Mouse (Mus musculus): ENCODE results near the gene Ptpn18. TPM values are rescaled to one million over a fixed set of nuclear protein-coding genes. Genes with fewer than 3 reads are reported as not detected.

Ptpn18 gene
- polyA plus RNA-seq, 1 experiment from 2014 or later, result 21.3 TPM

DNA sequence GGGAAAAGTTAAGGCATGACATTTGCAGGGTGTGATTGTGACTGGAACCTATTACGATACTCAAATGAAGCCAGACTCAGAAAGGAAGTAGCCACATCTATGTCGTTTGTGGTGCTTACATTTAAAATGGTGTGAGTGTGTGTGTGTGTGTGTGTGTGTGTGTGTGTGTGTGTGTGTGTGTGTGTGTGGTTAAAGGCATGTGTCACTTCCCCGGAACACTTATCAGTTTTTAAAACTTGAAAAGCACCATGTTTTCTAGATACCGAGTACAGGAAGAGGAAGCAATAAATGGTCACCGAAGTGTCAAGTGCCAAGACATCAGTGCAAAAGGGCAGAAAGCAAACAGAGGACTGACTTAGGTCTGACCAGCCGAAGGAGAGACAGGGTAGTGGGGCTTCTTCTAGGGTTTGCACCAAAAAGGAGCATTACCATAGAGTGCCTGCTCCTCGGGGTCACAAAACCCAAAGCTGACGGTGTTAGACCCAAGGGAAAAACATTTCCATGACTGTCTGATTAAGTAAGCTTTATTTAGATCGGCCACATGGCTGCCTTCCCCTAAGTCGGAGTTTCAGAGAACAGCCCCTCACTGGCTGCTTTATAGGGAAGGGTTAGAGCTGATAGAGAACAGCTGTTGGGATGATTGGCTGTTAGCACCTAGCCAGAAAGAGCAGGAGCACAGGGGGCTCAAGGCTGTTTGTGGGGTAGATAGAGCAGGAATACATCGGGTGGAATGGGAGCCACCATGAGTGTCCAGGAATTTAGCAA is 19.5 kb downstream of the Ptpn18 start:
- H3K4me2 ChIP-seq (replicated peaks; ENCODE audit: low read depth, low read length), result no peak overlapping the region

DNA sequence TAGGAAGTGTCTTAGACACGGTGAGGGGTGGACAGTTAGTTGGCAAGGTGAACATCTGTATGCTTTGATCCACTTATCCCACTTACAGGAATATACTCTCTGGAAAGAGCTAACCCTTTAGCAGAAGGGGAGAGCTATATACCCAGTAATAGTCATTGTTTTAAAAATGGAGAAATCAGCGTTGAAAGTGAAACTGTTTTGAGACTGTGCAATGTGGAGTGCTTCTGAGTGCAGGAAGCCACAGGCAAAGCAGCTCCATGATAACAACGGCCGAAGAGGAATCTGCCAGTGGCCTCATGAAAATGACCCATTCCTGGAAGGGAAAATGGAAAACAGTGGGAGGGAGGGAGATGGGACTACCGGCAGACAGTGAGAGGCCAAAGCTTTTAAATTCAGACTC is 21.2 kb downstream of the Ptpn18 start:
- Histone ChIP-seq H3K27me3 (ENCODE audit: control insufficient read depth, insufficient read depth, low read length) (no peaks in the 10 kb centered on the region), H3K36me3 (ENCODE audit: control insufficient read depth, insufficient read depth, low read length) (no peaks in the 10 kb centered on the region), H3K4me2 (replicated peaks; ENCODE audit: low read depth, low read length) (no peak overlapping the region), H3K27ac (ENCODE audit: low read depth, low read length) (no peak overlapping the region), H3K9me3 (ENCODE audit: control insufficient read depth, low read length) (no peaks in the 10 kb centered on the region), H3K4me3 (ENCODE audit: low read length) (no peak overlapping the region), H3K9ac (ENCODE audit: low read depth, low read length) (no peak overlapping the region), H3K4me1 (ENCODE audit: control insufficient read depth, insufficient read depth, low read length) (0 out of 2 replicates have a peak, but pooled peaks cover 2% of the 10 kb centered on the region)
- ATAC-seq (ENCODE audit: low FRiP score, low TSS enrichment), result no peak
- WGBS, result 82% methylated on average over 5 of the region's 5 CpGs

More for the DNA sequence above, 19.5 kb downstream of the Ptpn18 start:
- Histone ChIP-seq H3K27me3 (ENCODE audit: control insufficient read depth, insufficient read depth, low read length) (no peaks in the 10 kb centered on the region), H3K9me3 (ENCODE audit: control insufficient read depth, low read length) (no peaks in the 10 kb centered on the region), H3K9ac (ENCODE audit: low read depth, low read length) (no peak overlapping the region), H3K27ac (ENCODE audit: low read depth, low read length) (no peak overlapping the region), H3K4me3 (ENCODE audit: low read length) (no peak overlapping the region), H3K36me3 (ENCODE audit: control insufficient read depth, insufficient read depth, low read length) (no peaks in the 10 kb centered on the region), H3K4me1 (ENCODE audit: control insufficient read depth, insufficient read depth, low read length) (no peaks in the 10 kb centered on the region)
- peak; percentile 57; the same call in 1 of the 2 replicates for ATAC-seq (ENCODE audit: low FRiP score, low TSS enrichment)
- 24% methylated on average over 11 of the region's 11 CpGs for WGBS

DNA sequence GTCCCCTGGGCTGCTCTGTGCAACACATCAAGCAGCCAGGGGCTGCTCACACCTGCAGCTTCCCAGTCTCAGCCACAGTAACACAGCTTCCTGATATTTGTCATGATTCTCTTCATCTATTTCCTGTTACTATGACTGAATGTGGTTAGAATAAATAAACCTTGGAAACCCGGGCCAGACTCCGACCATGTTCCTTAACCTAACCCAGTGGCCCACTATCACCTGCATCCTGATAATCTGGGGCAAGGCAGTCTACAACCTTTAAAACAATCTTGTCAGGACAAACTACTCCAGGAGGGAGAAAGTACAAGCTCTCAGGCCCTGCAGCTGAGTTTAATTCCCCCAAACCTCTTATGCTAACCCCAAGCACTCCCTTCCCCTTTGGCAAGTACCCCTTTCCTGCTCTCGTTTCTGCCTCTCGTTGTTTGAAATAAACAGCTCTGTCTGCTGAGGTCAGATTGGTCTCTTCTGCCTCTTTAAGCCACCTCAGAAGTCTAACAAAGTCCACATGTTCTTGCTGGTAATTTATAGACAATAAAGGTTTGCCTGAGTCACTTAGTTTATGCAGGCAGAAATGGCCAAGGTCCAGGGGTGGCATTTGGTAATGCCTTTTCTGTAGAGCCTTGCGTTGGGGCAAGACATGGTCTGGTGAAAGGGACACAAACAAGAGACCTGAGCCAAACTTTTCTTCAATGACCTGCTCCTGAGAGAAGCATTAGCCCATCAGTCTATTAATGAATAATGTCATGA is 22.5 kb downstream of the Ptpn18 start:
- 0 out of 2 replicates have a peak, but pooled peaks cover 2% of the 10 kb centered on the region for H3K4me1 ChIP-seq (ENCODE audit: control insufficient read depth, insufficient read depth, low read length)
- no peak overlapping the region for H3K27ac ChIP-seq (ENCODE audit: low read depth, low read length)
- no peaks in the 10 kb centered on the region for H3K36me3 ChIP-seq (ENCODE audit: control insufficient read depth, insufficient read depth, low read length)
- no peaks in the 10 kb centered on the region for H3K27me3 ChIP-seq (ENCODE audit: control insufficient read depth, insufficient read depth, low read length)
- H3K4me3 ChIP-seq (ENCODE audit: low read length), result no peak overlapping the region
- 60% methylated on average over 5 of the region's 5 CpGs for WGBS
- H3K9me3 ChIP-seq (ENCODE audit: control insufficient read depth, low read length), result no peaks in the 10 kb centered on the region
- H3K4me2 ChIP-seq (replicated peaks; ENCODE audit: low read depth, low read length), result no peak overlapping the region
- no peak for ATAC-seq (ENCODE audit: low FRiP score, low TSS enrichment)
- H3K9ac ChIP-seq (ENCODE audit: low read depth, low read length), result no peak overlapping the region

DNA sequence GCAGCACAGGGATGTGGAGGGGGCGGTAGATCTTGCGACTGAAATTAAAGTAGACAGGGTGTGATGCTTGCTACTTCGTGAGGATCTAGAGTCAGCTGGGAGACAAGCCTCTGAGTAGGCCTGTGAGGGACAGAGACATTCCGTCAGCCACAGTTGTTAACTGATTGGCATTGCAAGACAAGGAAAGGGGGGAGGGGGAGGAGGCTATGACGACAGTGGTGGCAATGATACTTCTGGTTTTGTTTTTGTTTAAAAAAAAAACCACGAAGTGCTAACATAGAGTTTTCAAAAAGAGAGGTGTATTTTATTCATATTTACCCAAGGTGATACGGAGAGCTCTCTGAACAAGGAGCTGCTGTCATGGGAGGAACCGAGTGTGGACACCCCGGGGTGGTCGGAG is 24.9 kb downstream of the Ptpn18 start:
- Histone ChIP-seq H3K27ac (ENCODE audit: low read depth, low read length) (no peak overlapping the region), H3K36me3 (ENCODE audit: control insufficient read depth, insufficient read depth, low read length) (no peaks in the 10 kb centered on the region), H3K9ac (ENCODE audit: low read depth, low read length) (no peak overlapping the region), H3K4me1 (ENCODE audit: control insufficient read depth, insufficient read depth, low read length) (0 out of 2 replicates have a peak, but pooled peaks cover 2% of the 10 kb centered on the region), H3K4me2 (replicated peaks; ENCODE audit: low read depth, low read length) (no peak overlapping the region), H3K27me3 (ENCODE audit: control insufficient read depth, insufficient read depth, low read length) (no peaks in the 10 kb centered on the region), H3K9me3 (ENCODE audit: control insufficient read depth, low read length) (no peaks in the 10 kb centered on the region), H3K4me3 (ENCODE audit: low read length) (no peak overlapping the region)
- WGBS, result 70% methylated on average over 10 of the region's 10 CpGs
- ATAC-seq (ENCODE audit: low FRiP score, low TSS enrichment), result no peak

DNA sequence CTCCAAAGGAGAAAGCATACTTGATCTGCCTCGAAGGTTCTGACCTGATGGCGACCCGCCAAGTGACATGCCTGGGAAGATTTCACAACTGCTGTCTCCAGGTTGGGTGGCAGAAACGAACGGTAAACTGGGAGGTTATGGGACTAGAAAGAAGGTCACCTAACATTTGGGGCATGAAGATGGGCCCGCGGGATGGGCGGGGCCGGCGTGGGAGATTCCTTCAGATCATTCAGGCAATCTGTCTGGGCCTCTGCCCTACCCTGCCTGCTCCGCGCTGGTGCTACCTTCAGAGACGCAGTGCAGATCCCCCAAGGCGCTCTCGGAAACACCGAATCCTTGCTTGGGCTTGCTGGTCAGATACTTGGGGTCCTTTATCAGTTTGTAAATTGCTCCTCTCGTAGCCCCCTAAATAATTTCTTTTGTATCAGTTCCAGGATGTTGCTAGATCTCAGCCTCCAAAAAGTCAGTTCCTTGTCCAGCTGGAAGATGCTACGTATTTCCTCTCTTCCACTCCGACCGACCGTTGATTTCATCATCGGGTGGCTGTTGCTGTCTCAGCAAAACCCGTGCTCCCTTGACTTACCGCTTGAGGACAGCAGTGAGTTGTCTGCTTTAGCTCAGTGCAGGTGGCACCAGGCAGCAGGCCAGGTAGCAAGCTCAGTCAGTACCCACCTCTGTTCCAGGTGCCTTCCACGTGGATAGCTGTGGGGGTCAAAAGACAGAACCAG is 26.1 kb downstream of the Ptpn18 start:
- ATAC-seq (ENCODE audit: low FRiP score, low TSS enrichment), result peak; percentile 69
- Histone ChIP-seq H3K4me1 (ENCODE audit: control insufficient read depth, insufficient read depth, low read length) (0 out of 2 replicates have a peak, but pooled peaks cover 2% of the 10 kb centered on the region), H3K4me3 (ENCODE audit: low read length) (peak overlapping the region; percentile 24), H3K36me3 (ENCODE audit: control insufficient read depth, insufficient read depth, low read length) (no peaks in the 10 kb centered on the region), H3K27ac (ENCODE audit: low read depth, low read length) (no peak overlapping the region), H3K9ac (ENCODE audit: low read depth, low read length) (0 out of 2 replicates have a peak overlapping the region, but pooled peaks have one; percentile 18), H3K4me2 (replicated peaks; ENCODE audit: low read depth, low read length) (peak overlapping the region; percentile 45), H3K9me3 (ENCODE audit: control insufficient read depth, low read length) (no peaks in the 10 kb centered on the region), H3K27me3 (ENCODE audit: control insufficient read depth, insufficient read depth, low read length) (no peaks in the 10 kb centered on the region)
- WGBS, result 5% methylated on average over 25 of the region's 25 CpGs

DNA sequence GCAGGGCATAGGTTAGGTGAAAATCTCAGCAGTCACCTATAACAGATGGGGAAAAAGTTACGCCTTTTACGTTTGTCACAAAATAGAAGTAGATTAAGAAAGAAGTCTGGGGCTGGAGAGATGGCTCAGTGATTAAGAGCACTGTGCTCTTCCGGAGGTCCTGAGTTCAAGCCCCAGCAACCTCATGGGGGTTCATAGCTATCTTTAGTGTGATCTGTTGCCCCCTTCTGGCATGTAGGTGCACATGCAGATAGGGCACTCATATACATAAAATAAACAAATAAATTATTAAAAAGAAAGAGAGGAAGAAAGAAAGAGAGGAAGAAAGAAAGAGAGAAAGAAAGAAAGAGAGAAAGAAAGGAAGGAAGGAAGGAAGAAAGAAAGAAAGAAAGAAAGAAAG is 27.8 kb downstream of the Ptpn18 start:
- Histone ChIP-seq H3K36me3 (ENCODE audit: control insufficient read depth, insufficient read depth, low read length) (no peaks in the 10 kb centered on the region), H3K9ac (ENCODE audit: low read depth, low read length) (no peak overlapping the region), H3K9me3 (ENCODE audit: control insufficient read depth, low read length) (no peaks in the 10 kb centered on the region), H3K4me2 (replicated peaks; ENCODE audit: low read depth, low read length) (no peak overlapping the region), H3K27ac (ENCODE audit: low read depth, low read length) (no peak overlapping the region), H3K27me3 (ENCODE audit: control insufficient read depth, insufficient read depth, low read length) (no peaks in the 10 kb centered on the region), H3K4me3 (ENCODE audit: low read length) (no peak overlapping the region), H3K4me1 (ENCODE audit: control insufficient read depth, insufficient read depth, low read length) (0 out of 2 replicates have a peak, but pooled peaks cover 2% of the 10 kb centered on the region)
- ATAC-seq (ENCODE audit: low FRiP score, low TSS enrichment), result no peak
- 93% methylated on average over 3 of the region's 3 CpGs for WGBS

DNA sequence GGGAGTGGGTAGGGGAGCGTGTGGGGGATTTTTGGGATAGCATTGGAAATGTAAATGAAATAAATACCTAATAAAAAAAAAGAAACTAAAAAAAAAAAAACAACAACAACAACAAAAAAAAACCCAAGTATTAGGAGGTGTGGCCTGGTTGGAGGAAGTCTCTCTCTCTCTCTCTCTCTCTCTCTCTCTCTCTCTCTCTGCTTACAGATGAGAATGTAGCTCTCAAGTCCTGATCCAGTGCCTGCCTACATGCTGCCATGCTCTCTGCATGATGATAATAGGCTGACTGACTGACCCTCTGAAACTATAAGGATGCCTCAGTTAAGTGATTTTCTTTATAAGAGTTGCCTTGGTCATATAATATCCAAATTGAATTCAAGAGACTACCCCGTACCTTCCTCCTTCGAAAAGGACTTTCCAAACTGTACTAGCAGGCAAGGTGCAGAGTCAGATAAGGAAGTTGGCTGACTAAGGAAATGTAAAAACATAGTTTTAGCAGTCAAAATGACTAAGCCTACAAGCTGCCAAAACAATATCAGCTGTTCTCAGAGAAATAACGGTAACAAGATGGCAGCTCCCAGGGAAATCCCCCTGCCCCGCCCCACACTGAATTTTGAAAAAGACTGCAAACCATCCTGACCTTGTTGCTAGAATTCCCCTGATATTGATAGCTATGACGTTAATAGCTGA is 30.4 kb downstream of the Ptpn18 start:
- Histone ChIP-seq H3K9me3 (ENCODE audit: control insufficient read depth, low read length) (no peaks in the 10 kb centered on the region), H3K27me3 (ENCODE audit: control insufficient read depth, insufficient read depth, low read length) (no peaks in the 10 kb centered on the region), H3K4me3 (ENCODE audit: low read length) (no peak overlapping the region), H3K4me2 (replicated peaks; ENCODE audit: low read depth, low read length) (no peak overlapping the region), H3K27ac (ENCODE audit: low read depth, low read length) (no peak overlapping the region), H3K9ac (ENCODE audit: low read depth, low read length) (no peak overlapping the region), H3K36me3 (ENCODE audit: control insufficient read depth, insufficient read depth, low read length) (no peaks in the 10 kb centered on the region), H3K4me1 (ENCODE audit: control insufficient read depth, insufficient read depth, low read length) (0 out of 2 replicates have a peak, but pooled peaks cover 2% of the 10 kb centered on the region)
- 93% methylated on average over 6 of the region's 6 CpGs for WGBS
- ATAC-seq (ENCODE audit: low FRiP score, low TSS enrichment), result no peak

DNA sequence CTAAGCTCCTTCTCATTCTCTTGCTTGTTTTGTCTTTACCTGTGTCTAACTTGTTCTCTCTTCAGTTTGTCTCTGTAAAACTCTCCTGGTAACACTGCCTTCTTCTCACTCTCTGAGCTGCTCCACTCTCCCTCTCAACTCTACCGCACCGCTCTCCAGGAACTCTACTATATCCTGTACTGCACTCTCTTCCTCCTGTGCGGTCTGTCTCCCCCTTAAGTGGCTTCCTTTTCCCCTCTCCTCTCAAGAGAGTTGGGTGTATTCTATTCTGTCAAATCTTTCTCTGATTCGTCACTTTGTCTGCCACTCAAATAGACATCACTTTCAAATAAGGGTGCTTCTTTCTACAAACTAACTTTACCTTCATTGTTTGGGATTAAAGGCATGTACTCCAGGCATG is 31.9 kb downstream of the Ptpn18 start:
- Histone ChIP-seq H3K9me3 (ENCODE audit: control insufficient read depth, low read length) (no peaks in the 10 kb centered on the region), H3K27me3 (ENCODE audit: control insufficient read depth, insufficient read depth, low read length) (no peaks in the 10 kb centered on the region), H3K4me2 (replicated peaks; ENCODE audit: low read depth, low read length) (no peak overlapping the region), H3K4me1 (ENCODE audit: control insufficient read depth, insufficient read depth, low read length) (no peaks in the 10 kb centered on the region), H3K27ac (ENCODE audit: low read depth, low read length) (no peak overlapping the region), H3K4me3 (ENCODE audit: low read length) (no peak overlapping the region), H3K36me3 (ENCODE audit: control insufficient read depth, insufficient read depth, low read length) (no peaks in the 10 kb centered on the region), H3K9ac (ENCODE audit: low read depth, low read length) (no peak overlapping the region)
- ATAC-seq (ENCODE audit: low FRiP score, low TSS enrichment), result no peak
- WGBS, result 88% methylated on average over 4 of the region's 4 CpGs

All from kidney, embryonic 14.5 days (tissue).